Mouse (Mus musculus): ENCODE data around the gene Srbd1.

GRCm38 (mm10) chr17:85975077-85975476, 169.9 kb downstream of the Srbd1 start:
- TF ChIP-seq CEBPB (IDR thresholded peaks at IDR 0.05; ENCODE audit: insufficient read depth, poor library complexity, severe bottlenecking) (no peak), POLR2A (IDR thresholded peaks at IDR 0.05; ENCODE audit: insufficient read length, low read depth) (no peak), MYOD1 (IDR thresholded peaks at IDR 0.05; ENCODE audit: control insufficient read depth in 1 of 3, insufficient read length in 2 of 3, low read depth in 2 of 3) (no peak), TCF12 (IDR thresholded peaks at IDR 0.05; ENCODE audit: insufficient read depth, poor library complexity, severe bottlenecking) (no peak), MYOG (IDR thresholded peaks at IDR 0.05; ENCODE audit: control insufficient read depth in 1 of 3, insufficient read depth in 1 of 3, insufficient read length in 2 of 3, low read depth in 2 of 3) (no peak), POLR2AphosphoS2 (IDR thresholded peaks at IDR 0.05; ENCODE audit: insufficient read length, low read depth) (no peak), SRF (IDR thresholded peaks at IDR 0.05; ENCODE audit: control insufficient read depth, insufficient read length, low read depth) (no peak), MAX (IDR thresholded peaks at IDR 0.05; ENCODE audit: low read depth) (no peak), USF1 (IDR thresholded peaks at IDR 0.05; ENCODE audit: low read depth) (no peak), TCF3 (IDR thresholded peaks at IDR 0.05; ENCODE audit: insufficient read length, low read depth) (no peak), E2F4 (IDR thresholded peaks at IDR 0.05; ENCODE audit: insufficient read depth) (no peak), REST (IDR thresholded peaks at IDR 0.05; ENCODE audit: insufficient read depth, insufficient read length) (no peak)
